Mouse (Mus musculus): ENCODE results near the gene Agt.

- no peak for TF ChIP-seq CTCF (IDR thresholded peaks at IDR 0.05; ENCODE audit: extremely low read depth, insufficient read depth, low read length)
- TF ChIP-seq POLR2A (IDR thresholded peaks at IDR 0.05; ENCODE audit: extremely low read depth, insufficient read depth, low read length) = no peak
Measured at GRCm38 (mm10) chr8:124608972-124609353, 39.5 kb upstream of the Agt start.

Measured in cortical plate, adult 2 months (tissue).